Mouse (Mus musculus): Measurements from ENCODE around the gene Txnip. TPM values are rescaled to one million over a fixed set of nuclear protein-coding genes. Genes with fewer than 3 reads are reported as not detected.
A peak's percentile ranks its signal among the peaks of the same experiment; 100 is the strongest.
"Not testable (repeated sequence)": the region's sequence is repeated elsewhere in the genome, so short reads cannot be mapped to it uniquely, and the experiment has no call there.

The Txnip gene
- 74.7 and 78.0 TPM in 2 replicates for polyA plus RNA-seq (2015; fragmentation: Nextera tagmentation; extraction: Ambion mirVana)

- WGBS: under 1% methylated on average over 26 of the region's 26 CpGs
- Histone ChIP-seq H3K27me3 (no peaks in the 10 kb centered on the region), H3K9ac (peak within 1 kb of the TSS; percentile 85), H3K4me2 (peak within 1 kb of the TSS; percentile 89), H3K36me3 (peaks cover 21% of the 10 kb centered on the region), H3K27ac (replicated peaks) (peak within 1 kb of the TSS; percentile 85), H3K9me3 (no peaks in the 10 kb centered on the region), H3K4me3 (peak within 1 kb of the TSS; percentile 85), H3K4me1 (replicated peaks) (peaks cover 73% of the 10 kb centered on the region)
- peak; percentile 99 for ATAC-seq (ENCODE audit: low read depth)
These were observed at the start of gene Txnip for GRCm38 (mm10) chr3:96557694-96558093. Gene Txnip, plus strand, starts transcription at chr3:96557957.

DNA sequence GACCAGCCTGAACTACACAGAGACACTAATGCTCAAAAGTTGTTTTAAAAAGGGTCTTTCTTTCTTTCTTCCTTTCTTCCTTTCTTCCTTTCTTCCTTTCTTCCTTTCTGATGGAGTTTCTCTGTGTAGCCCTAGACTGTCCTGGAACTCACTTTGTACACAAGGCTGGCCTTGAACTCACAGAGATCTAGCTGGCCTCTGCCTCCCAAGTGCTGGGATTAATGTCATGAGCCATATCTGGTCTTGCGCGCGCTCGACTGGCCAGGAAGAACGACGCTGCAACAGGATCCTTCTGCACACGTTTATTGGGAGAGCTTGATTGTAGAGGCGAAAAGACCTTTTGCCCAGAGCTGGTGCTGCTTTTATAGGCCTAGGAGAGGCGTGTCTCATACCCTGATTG lies 49.8 kb upstream of the Txnip start:
- H3K4me1 ChIP-seq (replicated peaks); H3K36me3 ChIP-seq; ATAC-seq (ENCODE audit: low read depth); H3K9me3 ChIP-seq; H3K9ac ChIP-seq; H3K27ac ChIP-seq (replicated peaks); H3K4me2 ChIP-seq; H3K27me3 ChIP-seq; H3K4me3 ChIP-seq: not testable (repeated sequence)
- WGBS: 92% methylated on average over 8 of the region's 9 CpGs

- no peak for ATAC-seq (ENCODE audit: low read depth)
- Histone ChIP-seq H3K36me3 (no peaks in the 10 kb centered on the region), H3K4me3 (no peak overlapping the region), H3K27me3 (peaks cover under 1% of the 10 kb centered on the region; the same call in 1 of the 2 replicates), H3K9ac (no peak overlapping the region), H3K9me3 (no peaks in the 10 kb centered on the region), H3K4me2 (no peak overlapping the region), H3K4me1 (replicated peaks) (no peaks in the 10 kb centered on the region), H3K27ac (replicated peaks) (no peak overlapping the region)
- 51% methylated on average over 5 of the region's 5 CpGs for WGBS
These were observed 37.6 kb upstream of the Txnip start for GRCm38 (mm10) chr3:96520171-96520570.

DNA sequence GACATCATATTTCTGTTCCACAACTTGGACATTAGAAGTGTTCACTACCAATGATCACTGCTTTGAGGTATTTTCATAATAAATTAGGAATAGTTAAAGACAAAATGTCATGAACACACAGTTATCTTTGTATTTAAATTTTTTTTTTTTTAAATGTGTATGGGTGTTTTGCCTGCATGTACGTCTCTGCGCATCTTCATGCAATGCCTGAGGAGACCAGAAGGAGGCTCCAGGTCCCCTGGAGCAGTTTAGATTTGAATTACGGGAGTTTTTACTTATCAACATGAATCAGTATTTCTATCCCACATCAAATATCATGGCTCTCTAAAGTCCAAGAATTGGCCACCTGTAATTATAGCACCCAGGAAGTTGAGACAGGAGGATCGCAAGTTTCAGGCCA lies 35.6 kb upstream of the Txnip start:
- no peak overlapping the region for H3K9ac ChIP-seq
- H3K27ac ChIP-seq (replicated peaks): no peak overlapping the region
- ATAC-seq (ENCODE audit: low read depth): no peak
- no peaks in the 10 kb centered on the region for H3K9me3 ChIP-seq
- no peaks in the 10 kb centered on the region for H3K36me3 ChIP-seq
- no peak overlapping the region for H3K4me2 ChIP-seq
- WGBS: 68% methylated on average over 4 of the region's 4 CpGs
- H3K4me1 ChIP-seq (replicated peaks): peaks cover 5% of the 10 kb centered on the region
- H3K27me3 ChIP-seq: peaks cover 19% of the 10 kb centered on the region
- H3K4me3 ChIP-seq: no peak overlapping the region

DNA sequence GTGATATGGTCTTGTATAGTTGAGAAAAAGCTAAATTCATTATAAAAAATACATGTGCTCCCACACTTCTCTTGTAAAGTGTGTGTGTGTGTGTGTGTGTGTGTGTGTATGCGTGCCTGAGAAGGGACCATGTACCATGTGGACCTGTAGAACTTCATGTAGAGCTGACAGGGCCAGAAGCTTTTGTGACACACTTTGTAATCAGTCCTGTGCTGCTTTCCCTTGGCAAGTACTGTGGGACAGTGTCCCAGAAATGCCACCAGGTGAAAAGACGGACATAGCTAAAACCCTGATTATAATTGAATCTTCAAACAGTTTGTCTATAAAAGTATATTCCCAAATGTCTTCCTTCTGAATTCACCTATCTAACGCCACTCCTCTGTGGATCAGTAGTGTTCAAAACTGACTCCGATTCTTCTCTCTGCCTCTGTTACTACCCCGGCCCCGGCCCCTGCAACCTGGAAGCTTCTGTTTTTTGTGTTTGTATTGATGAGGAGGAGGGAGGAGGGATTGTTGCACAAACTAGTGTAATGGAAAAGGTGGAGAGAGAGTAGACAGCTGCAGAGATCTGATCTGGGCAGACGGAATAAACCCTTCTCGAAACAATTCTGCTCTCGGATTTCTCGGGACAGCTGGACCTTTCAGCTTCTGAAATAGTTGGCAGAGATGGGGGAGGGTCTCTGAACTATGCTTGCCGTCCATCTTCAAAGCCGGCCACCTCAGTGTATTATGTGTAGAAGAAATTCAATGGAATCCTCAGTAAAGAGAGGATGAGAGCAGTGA lies 33.5 kb upstream of the Txnip start:
- H3K4me3 ChIP-seq: no peak overlapping the region
- 76% methylated on average over 12 of the region's 12 CpGs for WGBS
- peaks cover 40% of the 10 kb centered on the region for H3K27me3 ChIP-seq
- H3K27ac ChIP-seq (replicated peaks): no peak overlapping the region
- H3K9me3 ChIP-seq: no peaks in the 10 kb centered on the region
- no peak for ATAC-seq (ENCODE audit: low read depth)
- H3K4me1 ChIP-seq (replicated peaks): peaks cover 12% of the 10 kb centered on the region
- no peaks in the 10 kb centered on the region for H3K36me3 ChIP-seq
- no peak overlapping the region for H3K4me2 ChIP-seq
- no peak overlapping the region for H3K9ac ChIP-seq

DNA sequence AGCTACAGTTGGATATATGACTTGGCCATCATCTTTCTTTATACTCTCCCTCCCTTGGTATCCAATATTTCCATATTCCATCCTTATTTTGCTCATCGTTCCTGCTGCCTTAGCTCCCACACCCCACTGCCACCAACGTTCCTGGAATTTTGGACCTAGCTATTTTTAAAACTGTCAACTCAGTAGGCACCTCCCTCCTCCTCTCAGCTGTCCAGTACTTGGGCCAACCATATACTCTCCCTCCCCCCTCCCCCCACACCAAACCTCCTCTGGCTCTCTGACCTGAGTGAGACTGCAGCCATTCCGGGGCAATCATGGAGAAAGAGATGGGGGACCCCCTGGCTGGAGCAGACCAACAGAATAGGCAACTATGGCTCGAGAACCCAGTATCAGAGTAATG lies 32.8 kb upstream of the Txnip start, which contains the start of gene Hfe2:
Hfe2 (plus strand) TSS at position 259 of the 400 bp plus-strand sequence.
- peaks cover 43% of the 10 kb centered on the region for H3K27me3 ChIP-seq
- ATAC-seq (ENCODE audit: low read depth): no peak
- H3K4me2 ChIP-seq: no peak within 1 kb of the TSS
- no peak within 1 kb of the TSS for H3K4me3 ChIP-seq
- H3K9ac ChIP-seq: no peak within 1 kb of the TSS
- no peaks in the 10 kb centered on the region for H3K36me3 ChIP-seq
- 81% methylated on average over 4 of the region's 4 CpGs for WGBS
- no peak within 1 kb of the TSS for H3K27ac ChIP-seq (replicated peaks)
- H3K9me3 ChIP-seq: no peaks in the 10 kb centered on the region
- H3K4me1 ChIP-seq (replicated peaks): peaks cover 12% of the 10 kb centered on the region

GRCm38 (mm10) chr3:96526013-96526762 lies 31.6 kb upstream of the Txnip start:
- ATAC-seq (ENCODE audit: low read depth): no peak
- peaks cover 50% of the 10 kb centered on the region for H3K27me3 ChIP-seq
- peak overlapping the region; percentile 75; the same call in 1 of the 2 replicates for H3K4me2 ChIP-seq

DNA sequence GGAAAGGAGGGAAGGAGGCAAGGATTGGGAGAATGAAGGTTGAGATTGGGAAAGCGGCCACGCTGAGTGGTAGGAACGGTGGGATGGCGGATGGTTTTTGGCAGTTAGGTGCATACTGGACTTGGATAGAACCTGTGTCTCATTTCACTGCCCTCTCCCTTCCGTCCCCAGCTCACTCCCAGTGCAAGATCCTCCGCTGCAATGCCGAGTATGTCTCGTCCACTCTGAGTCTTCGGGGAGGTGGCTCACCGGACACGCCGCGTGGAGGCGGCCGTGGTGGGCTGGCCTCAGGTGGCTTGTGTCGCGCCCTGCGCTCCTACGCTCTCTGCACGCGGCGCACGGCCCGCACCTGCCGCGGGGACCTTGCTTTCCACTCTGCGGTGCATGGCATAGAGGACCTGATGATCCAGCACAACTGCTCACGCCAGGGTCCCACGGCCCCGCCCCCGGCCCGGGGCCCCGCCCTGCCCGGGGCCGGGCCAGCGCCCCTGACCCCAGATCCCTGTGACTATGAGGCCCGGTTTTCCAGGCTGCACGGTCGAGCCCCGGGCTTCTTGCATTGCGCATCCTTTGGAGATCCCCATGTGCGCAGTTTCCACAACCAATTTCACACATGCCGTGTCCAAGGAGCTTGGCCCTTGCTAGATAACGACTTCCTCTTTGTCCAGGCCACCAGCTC lies 30.8 kb upstream of the Txnip start:
- peak; percentile 43; the same call in 1 of the 2 replicates for ATAC-seq (ENCODE audit: low read depth)
- WGBS: 5% methylated on average over 44 of the region's 44 CpGs

More at GRCm38 (mm10) chr3:96526013-96526762, 31.6 kb upstream of the Txnip start:
- no peaks in the 10 kb centered on the region for H3K36me3 ChIP-seq
- H3K9me3 ChIP-seq: no peaks in the 10 kb centered on the region
- no peak overlapping the region for H3K4me3 ChIP-seq
- no peak overlapping the region for H3K27ac ChIP-seq (replicated peaks)
- WGBS: 74% methylated on average over 11 of the region's 11 CpGs
- no peak overlapping the region for H3K9ac ChIP-seq
- H3K4me1 ChIP-seq (replicated peaks): peaks cover 12% of the 10 kb centered on the region

DNA sequence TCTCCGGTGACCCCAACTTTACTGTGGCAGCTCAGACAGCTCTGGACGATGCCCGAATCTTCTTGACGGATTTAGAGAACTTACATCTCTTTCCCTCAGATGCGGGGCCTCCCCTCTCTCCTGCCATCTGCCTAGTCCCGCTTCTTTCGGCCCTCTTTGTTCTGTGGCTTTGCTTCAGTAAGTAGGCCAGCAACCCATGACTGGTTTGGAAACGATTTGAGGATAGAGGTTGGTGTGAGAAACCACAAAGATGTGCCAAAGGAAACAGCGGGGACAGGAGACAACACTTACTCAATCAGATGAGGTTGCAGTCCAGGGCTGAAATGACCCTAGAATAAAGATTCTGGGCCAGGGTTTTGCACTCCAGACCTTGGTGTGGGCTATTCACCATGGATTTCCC lies 29.3 kb upstream of the Txnip start:
- ATAC-seq (ENCODE audit: low read depth): no peak
- Histone ChIP-seq H3K4me2 (no peak overlapping the region), H3K36me3 (no peaks in the 10 kb centered on the region), H3K9me3 (no peaks in the 10 kb centered on the region), H3K4me3 (no peak overlapping the region), H3K27me3 (peaks cover 50% of the 10 kb centered on the region), H3K4me1 (replicated peaks) (peaks cover 12% of the 10 kb centered on the region), H3K9ac (no peak overlapping the region), H3K27ac (replicated peaks) (no peak overlapping the region)
- whole genome bisulfite sequencing: 56% methylated on average over 9 of the region's 9 CpGs

More for the DNA sequence above, 30.8 kb upstream of the Txnip start:
- peak overlapping the region; percentile 65 for H3K9ac ChIP-seq
- H3K9me3 ChIP-seq: no peaks in the 10 kb centered on the region
- H3K27ac ChIP-seq (replicated peaks): no peak overlapping the region
- peak overlapping the region; percentile 43 for H3K4me3 ChIP-seq
- peaks cover 12% of the 10 kb centered on the region for H3K4me1 ChIP-seq (replicated peaks)
- H3K4me2 ChIP-seq: peak overlapping the region; percentile 75
- H3K36me3 ChIP-seq: no peaks in the 10 kb centered on the region
- H3K27me3 ChIP-seq: peaks cover 50% of the 10 kb centered on the region

DNA sequence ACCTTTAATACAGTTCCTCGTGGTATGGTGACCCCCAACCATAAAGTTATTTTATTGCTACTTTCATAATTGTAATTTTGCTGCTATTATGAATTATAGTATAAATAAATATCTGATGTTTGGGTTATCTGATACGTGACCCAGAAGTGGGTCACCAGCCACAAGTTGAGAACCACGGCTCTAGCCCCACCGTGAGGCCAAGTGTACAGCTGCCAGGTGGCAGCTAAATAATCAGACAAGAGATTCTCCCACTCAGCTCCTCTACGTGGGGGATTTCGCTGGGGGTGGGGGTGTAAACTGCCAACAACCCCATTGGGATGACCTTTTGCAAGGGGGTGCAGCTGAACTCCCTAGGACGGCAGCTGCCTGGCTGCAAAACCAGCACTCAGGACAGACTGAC lies 25.7 kb upstream of the Txnip start:
- Histone ChIP-seq H3K27me3 (peaks cover 32% of the 10 kb centered on the region), H3K4me1 (replicated peaks) (peaks cover 8% of the 10 kb centered on the region), H3K9ac (no peak overlapping the region), H3K9me3 (no peaks in the 10 kb centered on the region), H3K36me3 (no peaks in the 10 kb centered on the region), H3K4me2 (no peak overlapping the region), H3K4me3 (no peak overlapping the region), H3K27ac (replicated peaks) (no peak overlapping the region)
- ATAC-seq (ENCODE audit: low read depth): no peak
- 68% methylated on average over 7 of the region's 7 CpGs for WGBS

GRCm38 (mm10) chr3:96534300-96534699 lies 23.5 kb upstream of the Txnip start:
- 62% methylated on average over 2 of the region's 2 CpGs for WGBS
- H3K27me3 ChIP-seq: peaks cover 9% of the 10 kb centered on the region; the same call in 1 of the 2 replicates
- no peak for ATAC-seq (ENCODE audit: low read depth)
- H3K4me2 ChIP-seq: no peak overlapping the region
- H3K36me3 ChIP-seq: no peaks in the 10 kb centered on the region
- H3K4me3 ChIP-seq: no peak overlapping the region
- no peaks in the 10 kb centered on the region for H3K9me3 ChIP-seq
- no peak overlapping the region for H3K27ac ChIP-seq (replicated peaks)
- no peak overlapping the region for H3K9ac ChIP-seq
- H3K4me1 ChIP-seq (replicated peaks): no peaks in the 10 kb centered on the region

DNA sequence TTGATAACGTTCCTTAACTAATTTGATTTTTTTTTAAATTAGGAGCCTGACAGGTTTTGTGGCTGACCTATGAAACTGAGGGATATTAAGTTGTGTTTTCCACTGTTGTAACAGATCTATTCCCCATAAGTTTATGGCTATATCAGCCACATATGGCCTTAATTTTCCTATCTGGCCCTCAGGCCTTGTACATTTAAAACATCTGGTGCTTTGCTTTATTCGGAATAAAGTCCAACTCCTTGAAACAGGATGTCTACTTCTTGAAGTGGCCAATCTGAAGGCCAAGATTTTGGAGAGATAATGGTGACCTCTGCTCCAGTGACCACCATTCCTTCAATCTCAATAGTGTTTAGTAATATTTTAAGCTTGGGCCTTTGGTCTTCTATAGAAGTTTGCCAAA lies 18.4 kb upstream of the Txnip start:
- WGBS: 79% methylated on average over 2 of the region's 2 CpGs

More for the DNA sequence above, 18.4 kb upstream of the Txnip start:
- H3K27ac ChIP-seq (replicated peaks): no peak overlapping the region
- H3K9ac ChIP-seq: no peak overlapping the region
- H3K27me3 ChIP-seq: no peaks in the 10 kb centered on the region
- H3K36me3 ChIP-seq: no peaks in the 10 kb centered on the region
- no peak overlapping the region for H3K4me2 ChIP-seq
- no peak for ATAC-seq (ENCODE audit: low read depth)
- H3K9me3 ChIP-seq: no peaks in the 10 kb centered on the region
- no peaks in the 10 kb centered on the region for H3K4me1 ChIP-seq (replicated peaks)
- no peak overlapping the region for H3K4me3 ChIP-seq

Measured in neural tube, embryonic 13.5 days (tissue).